Mouse (Mus musculus): ENCODE results near the gene Gucy1b2. TPM values are rescaled to one million over a fixed set of nuclear protein-coding genes. Genes with fewer than 3 reads are reported as not detected.
A peak's percentile ranks its signal among the peaks of the same experiment; 100 is the strongest.

Gene Gucy1b2
- polyA plus RNA-seq (2012; rRNA removed): not detected in 2 replicates

- Histone ChIP-seq H3K4me3 (replicated peaks; ENCODE audit: extremely low read depth, low read depth, low read length) (no peak within 1 kb of the TSS), H3K4me1 (ENCODE audit: control insufficient read depth, insufficient read depth, low read length) (no peaks in the 10 kb centered on the region)
- TF ChIP-seq POLR2A (IDR thresholded peaks at IDR 0.05; ENCODE audit: borderline replicate concordance, extremely low read depth, low read depth, low read length) (no peak), CTCF (IDR thresholded peaks at IDR 0.05; ENCODE audit: insufficient read depth, low read length) (no peak)
- WGBS: 61% methylated on average over 9 of the region's 9 CpGs
- DNase-seq: no peak
Measured at GRCm38 (mm10) chr14:62456239-62456747, at the start of gene Gucy1b2. TSS of gene Gucy1b2 (minus strand) at chr14:62456289.

DNA sequence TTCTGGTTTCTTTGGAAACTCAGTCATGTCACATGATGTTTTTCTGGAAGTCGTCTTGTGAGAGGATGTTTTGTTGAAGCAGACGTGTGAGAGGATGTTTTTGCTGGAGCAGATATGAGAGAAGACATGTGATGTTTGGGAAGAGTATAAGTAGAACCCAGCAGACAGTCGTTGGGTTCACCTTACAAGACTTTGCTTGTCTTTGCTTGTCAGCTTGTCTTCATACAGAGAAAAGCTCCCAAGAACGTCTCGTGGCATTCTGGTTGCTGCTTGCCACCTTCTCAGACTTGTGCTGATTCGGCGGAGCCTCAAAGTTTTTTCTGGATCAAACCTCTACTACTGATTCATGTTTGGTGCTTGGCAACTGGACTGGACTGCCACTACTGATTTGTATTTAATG, 41.3 kb upstream of the Gucy1b2 start:
- TF ChIP-seq CTCF (IDR thresholded peaks at IDR 0.05; ENCODE audit: insufficient read depth, low read length) (no peak), POLR2A (IDR thresholded peaks at IDR 0.05; ENCODE audit: borderline replicate concordance, extremely low read depth, low read depth, low read length) (no peak)
- 63% methylated on average over 7 of the region's 7 CpGs for WGBS
- no peaks in the 10 kb centered on the region for H3K4me1 ChIP-seq (ENCODE audit: control insufficient read depth, insufficient read depth, low read length)
- DNase-seq: no peak
- no peak overlapping the region for H3K4me3 ChIP-seq (replicated peaks; ENCODE audit: extremely low read depth, low read depth, low read length)

DNA sequence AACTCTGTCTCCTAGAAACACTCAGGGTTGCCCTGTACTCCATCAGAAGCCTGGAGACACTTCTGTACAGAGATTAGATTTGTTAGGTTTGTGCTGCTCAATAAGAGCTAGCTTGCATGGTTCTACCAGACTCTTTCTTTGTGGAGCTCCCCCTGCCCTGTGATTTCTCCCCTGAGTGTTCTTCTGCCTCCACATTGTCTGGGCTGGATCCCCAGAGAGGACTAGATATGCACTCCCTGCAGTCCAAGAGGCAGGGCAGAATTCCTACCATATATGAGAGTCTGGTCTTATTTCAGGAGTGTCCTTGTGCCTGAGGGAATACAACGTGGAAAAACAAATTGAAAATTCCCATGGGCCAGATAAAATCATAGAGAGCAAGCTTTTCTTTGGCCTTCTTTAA, 40.4 kb upstream of the Gucy1b2 start:
- H3K4me1 ChIP-seq (ENCODE audit: control insufficient read depth, insufficient read depth, low read length): no peaks in the 10 kb centered on the region
- TF ChIP-seq CTCF (IDR thresholded peaks at IDR 0.05; ENCODE audit: insufficient read depth, low read length) (no peak), POLR2A (IDR thresholded peaks at IDR 0.05; ENCODE audit: borderline replicate concordance, extremely low read depth, low read depth, low read length) (no peak)
- no peak overlapping the region for H3K4me3 ChIP-seq (replicated peaks; ENCODE audit: extremely low read depth, low read depth, low read length)
- no peak for DNase-seq
- 54% methylated on average over 1 of the region's 1 CpGs for WGBS

- no peak for DNase-seq
- Histone ChIP-seq H3K4me1 (ENCODE audit: control insufficient read depth, insufficient read depth, low read length) (no peaks in the 10 kb centered on the region), H3K4me3 (replicated peaks; ENCODE audit: extremely low read depth, low read depth, low read length) (no peak overlapping the region)
- TF ChIP-seq CTCF (IDR thresholded peaks at IDR 0.05; ENCODE audit: insufficient read depth, low read length): no peak
- no peak for TF ChIP-seq POLR2A (IDR thresholded peaks at IDR 0.05; ENCODE audit: borderline replicate concordance, extremely low read depth, low read depth, low read length)
- WGBS: 65% methylated on average over 5 of the region's 5 CpGs
Measured at GRCm38 (mm10) chr14:62493456-62493855, 37.4 kb upstream of the Gucy1b2 start.

GRCm38 (mm10) chr14:62492196-62492850, 36.2 kb upstream of the Gucy1b2 start:
- TF ChIP-seq POLR2A (IDR thresholded peaks at IDR 0.05; ENCODE audit: borderline replicate concordance, extremely low read depth, low read depth, low read length) (no peak), CTCF (IDR thresholded peaks at IDR 0.05; ENCODE audit: insufficient read depth, low read length) (peak; percentile 99)
- WGBS: 28% methylated on average over 16 of the region's 16 CpGs
- peak; percentile 41 for DNase-seq
- Histone ChIP-seq H3K4me3 (replicated peaks; ENCODE audit: extremely low read depth, low read depth, low read length) (no peak overlapping the region), H3K4me1 (ENCODE audit: control insufficient read depth, insufficient read depth, low read length) (no peaks in the 10 kb centered on the region)

- H3K4me3 ChIP-seq (replicated peaks; ENCODE audit: extremely low read depth, low read depth, low read length): no peak overlapping the region
- TF ChIP-seq CTCF (IDR thresholded peaks at IDR 0.05; ENCODE audit: insufficient read depth, low read length) (no peak), POLR2A (IDR thresholded peaks at IDR 0.05; ENCODE audit: borderline replicate concordance, extremely low read depth, low read depth, low read length) (no peak)
- no peak for DNase-seq
- WGBS: 81% methylated on average over 7 of the region's 7 CpGs
- no peaks in the 10 kb centered on the region for H3K4me1 ChIP-seq (ENCODE audit: control insufficient read depth, insufficient read depth, low read length)
Measured at GRCm38 (mm10) chr14:62488270-62488669, 32.2 kb upstream of the Gucy1b2 start.

DNA sequence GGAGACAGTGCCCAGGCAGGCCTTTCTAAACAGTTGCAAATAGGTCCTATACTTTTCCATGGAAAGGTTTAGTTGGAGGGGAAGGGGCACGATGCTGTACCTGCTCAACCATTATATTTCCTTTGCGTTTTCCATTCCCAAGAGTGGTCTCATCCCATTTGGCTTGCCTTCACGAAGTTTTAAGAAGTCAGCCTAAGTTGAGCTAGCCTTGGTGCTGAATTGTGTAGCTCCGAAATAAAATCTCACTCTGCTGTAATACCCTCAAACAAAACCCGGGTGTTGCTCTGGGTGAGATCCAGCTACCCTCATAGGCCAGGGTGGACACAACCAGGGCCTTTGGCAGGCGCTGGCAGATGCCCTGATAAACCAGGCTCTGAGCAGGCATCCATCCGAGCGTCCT, 25.3 kb upstream of the Gucy1b2 start:
- WGBS: 39% methylated on average over 8 of the region's 8 CpGs
- TF ChIP-seq POLR2A (IDR thresholded peaks at IDR 0.05; ENCODE audit: borderline replicate concordance, extremely low read depth, low read depth, low read length) (no peak), CTCF (IDR thresholded peaks at IDR 0.05; ENCODE audit: insufficient read depth, low read length) (no peak)
- Histone ChIP-seq H3K4me3 (replicated peaks; ENCODE audit: extremely low read depth, low read depth, low read length) (no peak overlapping the region), H3K4me1 (ENCODE audit: control insufficient read depth, insufficient read depth, low read length) (no peaks in the 10 kb centered on the region)
- no peak for DNase-seq

GRCm38 (mm10) chr14:62479395-62479794, 23.3 kb upstream of the Gucy1b2 start:
- DNase-seq: no peak
- Histone ChIP-seq H3K4me3 (replicated peaks; ENCODE audit: extremely low read depth, low read depth, low read length) (no peak overlapping the region), H3K4me1 (ENCODE audit: control insufficient read depth, insufficient read depth, low read length) (no peaks in the 10 kb centered on the region)
- no peak for TF ChIP-seq CTCF (IDR thresholded peaks at IDR 0.05; ENCODE audit: insufficient read depth, low read length)
- no peak for TF ChIP-seq POLR2A (IDR thresholded peaks at IDR 0.05; ENCODE audit: borderline replicate concordance, extremely low read depth, low read depth, low read length)
- 36% methylated on average over 6 of the region's 6 CpGs for WGBS

GRCm38 (mm10) chr14:62474481-62474880, 18.4 kb upstream of the Gucy1b2 start:
- WGBS: 71% methylated on average over 1 of the region's 1 CpGs
- Histone ChIP-seq H3K4me3 (replicated peaks; ENCODE audit: extremely low read depth, low read depth, low read length) (no peak overlapping the region), H3K4me1 (ENCODE audit: control insufficient read depth, insufficient read depth, low read length) (no peaks in the 10 kb centered on the region)
- TF ChIP-seq POLR2A (IDR thresholded peaks at IDR 0.05; ENCODE audit: borderline replicate concordance, extremely low read depth, low read depth, low read length) (no peak), CTCF (IDR thresholded peaks at IDR 0.05; ENCODE audit: insufficient read depth, low read length) (no peak)
- DNase-seq: no peak

GRCm38 (mm10) chr14:62472061-62472460, 16.0 kb upstream of the Gucy1b2 start:
- WGBS: 72% methylated on average over 2 of the region's 2 CpGs
- TF ChIP-seq CTCF (IDR thresholded peaks at IDR 0.05; ENCODE audit: insufficient read depth, low read length): no peak
- TF ChIP-seq POLR2A (IDR thresholded peaks at IDR 0.05; ENCODE audit: borderline replicate concordance, extremely low read depth, low read depth, low read length): no peak
- Histone ChIP-seq H3K4me1 (ENCODE audit: control insufficient read depth, insufficient read depth, low read length) (no peaks in the 10 kb centered on the region), H3K4me3 (replicated peaks; ENCODE audit: extremely low read depth, low read depth, low read length) (no peak overlapping the region)
- no peak for DNase-seq

Measured in lung, adult 2 months (tissue).